Mouse (Mus musculus) thymus, adult 2 months (tissue): ENCODE measurements around the gene Lce1c. TPM values are rescaled to one million over a fixed set of nuclear protein-coding genes. Genes with fewer than 3 reads are reported as not detected.

Source experiments
- DNase-seq: peaks from one replicate; pipeline ENCODE4 v3.0.0; 2021
- H3K27ac ChIP-seq: fragments of 200-500 bp; 2 replicates; pipeline ENCODE4 v1.5.1; 2012; ENCODE audit warnings: low read length, control low read depth; ENCODE audit not compliant: control insufficient read depth, insufficient read depth
- H3K27me3 ChIP-seq: fragments of 200-500 bp; 2 replicates; pipeline ENCODE4 v1.6.1; 2012; ENCODE audit warnings: mild to moderate bottlenecking, low read length, moderate library complexity, mixed read lengths; ENCODE audit not compliant: control insufficient read depth, insufficient read depth
- H3K36me3 ChIP-seq: fragments of 200-500 bp; 2 replicates; pipeline ENCODE4 v1.6.1; 2012; ENCODE audit warnings: mild to moderate bottlenecking, low read length, moderate library complexity; ENCODE audit not compliant: control insufficient read depth, insufficient read depth
- H3K4me1 ChIP-seq: fragments of 200-500 bp; replicated peaks from 2 replicates; pipeline ENCODE4 v1.6.1; 2012; ENCODE audit warnings: low read length; ENCODE audit not compliant: control insufficient read depth, insufficient read depth
- H3K4me3 ChIP-seq: fragments of 200-500 bp; 2 replicates; pipeline ENCODE4 v1.5.1; 2012; ENCODE audit warnings: mild to moderate bottlenecking, low read length, control low read depth, moderate library complexity; ENCODE audit not compliant: control insufficient read depth, insufficient read depth
- CTCF ChIP-seq: fragments of 200-500 bp; IDR thresholded peaks from 2 replicates; pipeline ENCODE4 v1.5.1; 2012; ENCODE audit warnings: mild to moderate bottlenecking, control low read depth, low read length, moderate library complexity, borderline replicate concordance; ENCODE audit not compliant: control insufficient read depth, poor library complexity, insufficient read depth; ENCODE audit errors: extremely low read depth
- POLR2A ChIP-seq: fragments of 200-500 bp; IDR thresholded peaks from 2 replicates; pipeline ENCODE4 v1.6.1; 2012; ENCODE audit warnings: mild to moderate bottlenecking, low read length, control low read depth, moderate library complexity; ENCODE audit not compliant: control insufficient read depth, poor library complexity, insufficient read depth; ENCODE audit errors: extremely low read depth
- WGBS: fragments of 180-500 bp; shearing (Covaris S2); methylation state at CpG from one replicate; pipeline ENCODE4 v1.1.7; 2018; 5-methylcytosine and 5-hydroxymethylcytosine counted together
- polyA plus RNA-seq: library from polyadenylated mRNA; depleted of rRNA; stranded (reverse); fragments of >200 nt; gene quantifications from 2 replicates; pipeline ENCODE4 v1.2.3, GENCODE M21; 2012; rRNA removed

The Lce1c gene
- 0.20 TPM in 2 replicates for polyA plus RNA-seq

DNA sequence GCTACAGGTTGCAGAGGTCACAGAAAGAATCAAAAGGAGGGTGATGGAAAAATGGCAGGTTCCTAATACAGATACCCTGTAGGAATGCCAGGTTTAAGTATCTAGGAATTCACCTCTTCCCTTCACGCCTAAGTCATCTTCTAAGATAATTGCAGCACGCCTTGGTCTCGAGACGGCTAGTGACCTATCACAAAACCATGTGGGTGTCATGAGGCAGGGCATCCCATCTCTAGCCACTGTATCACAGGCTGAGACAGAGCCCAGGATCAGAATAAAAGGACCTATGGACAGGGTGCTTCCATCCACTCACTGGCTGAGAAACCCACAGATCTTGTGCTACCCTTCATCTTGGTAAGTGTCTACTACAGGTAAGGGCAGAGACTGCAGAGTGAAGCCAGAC, at the start of gene Lce1c:
Gene Lce1c, plus strand, starts transcription at position 301 of the 400 bp plus-strand sequence.
- TF ChIP-seq POLR2A (no peak), CTCF (no peak)

DNA sequence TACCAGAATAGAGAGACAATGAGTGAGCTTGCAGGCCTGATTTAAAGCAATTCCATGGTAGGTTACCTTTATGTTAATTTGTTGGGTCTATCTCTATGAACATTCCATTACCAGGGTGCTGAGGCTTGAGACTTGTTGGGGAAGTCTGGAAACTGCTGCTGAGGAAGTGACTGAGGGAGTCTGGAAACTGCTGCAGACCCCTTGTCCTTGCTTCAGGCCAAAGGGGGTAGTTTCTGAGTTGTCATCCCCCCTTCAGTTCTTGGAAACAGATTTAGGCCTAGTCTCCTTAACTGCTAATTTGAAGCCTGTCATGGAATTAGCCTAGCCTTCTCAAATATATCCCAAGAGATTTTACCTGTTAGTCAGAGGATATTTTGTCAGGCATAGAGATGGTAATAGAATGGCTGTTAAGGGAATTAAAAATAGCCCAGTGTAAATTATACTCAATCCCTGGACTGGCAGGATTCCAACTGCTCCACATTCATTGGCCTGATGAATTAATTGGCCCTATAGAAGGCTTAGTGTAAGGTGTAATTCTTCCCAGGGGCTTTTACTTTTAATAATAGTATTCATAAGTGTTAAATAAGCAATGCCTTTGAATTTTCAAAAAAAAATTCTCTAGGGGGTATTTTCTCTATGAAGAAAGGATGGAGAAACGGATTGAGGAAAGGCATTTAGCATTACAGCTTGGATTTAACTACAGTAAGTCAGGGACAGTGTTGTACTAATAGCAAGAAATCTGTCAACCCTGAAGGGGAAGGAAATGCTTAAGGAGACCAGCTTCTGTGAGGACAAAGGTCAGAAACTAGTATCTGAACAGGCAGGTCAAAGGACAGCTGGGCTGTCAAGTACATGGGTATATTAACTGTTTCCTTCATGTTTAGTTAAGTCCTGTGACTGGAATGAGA, 41.0 kb upstream of the Lce1c start:
- no peak for DNase-seq
- TF ChIP-seq CTCF: no peak
- no peak for TF ChIP-seq POLR2A
- 65% methylated on average over 1 of the region's 1 CpGs for WGBS

More for the DNA sequence above, at the start of gene Lce1c:
- H3K4me1 ChIP-seq: no peaks in the 10 kb centered on the region
- WGBS: 84% methylated on average over 4 of the region's 4 CpGs
- H3K27me3 ChIP-seq: no peaks in the 10 kb centered on the region
- no peak within 1 kb of the TSS for H3K4me3 ChIP-seq
- no peak for DNase-seq
- H3K27ac ChIP-seq: no peak within 1 kb of the TSS
- no peaks in the 10 kb centered on the region for H3K36me3 ChIP-seq

DNA sequence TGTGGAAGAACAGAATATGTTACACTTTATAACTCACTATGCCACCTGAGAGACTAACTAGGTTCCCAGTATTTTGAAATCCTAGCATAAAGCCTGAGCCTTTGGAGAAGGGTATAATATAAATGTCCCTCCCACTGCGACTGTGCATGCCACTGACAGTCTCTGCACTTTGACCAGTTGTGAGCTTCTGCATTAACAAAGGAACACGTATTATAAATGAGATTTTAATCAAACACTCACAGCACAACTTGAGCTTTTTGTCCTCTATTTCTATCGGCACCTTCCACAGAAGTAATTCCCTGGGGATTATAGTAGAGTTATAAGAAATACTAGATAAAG, 40.4 kb upstream of the Lce1c start:
- Histone ChIP-seq H3K36me3 (no peaks in the 10 kb centered on the region), H3K27ac (no peak overlapping the region), H3K27me3 (no peaks in the 10 kb centered on the region), H3K4me3 (no peak overlapping the region), H3K4me1 (no peaks in the 10 kb centered on the region)
- DNase-seq: no peak
- WGBS: 90% methylated on average over 3 of the region's 3 CpGs
- TF ChIP-seq CTCF: no peak
- no peak for TF ChIP-seq POLR2A

More for the DNA sequence above, 41.0 kb upstream of the Lce1c start:
- Histone ChIP-seq H3K27me3 (no peaks in the 10 kb centered on the region), H3K36me3 (no peaks in the 10 kb centered on the region), H3K27ac (no peak overlapping the region), H3K4me1 (no peaks in the 10 kb centered on the region), H3K4me3 (no peak overlapping the region)

DNA sequence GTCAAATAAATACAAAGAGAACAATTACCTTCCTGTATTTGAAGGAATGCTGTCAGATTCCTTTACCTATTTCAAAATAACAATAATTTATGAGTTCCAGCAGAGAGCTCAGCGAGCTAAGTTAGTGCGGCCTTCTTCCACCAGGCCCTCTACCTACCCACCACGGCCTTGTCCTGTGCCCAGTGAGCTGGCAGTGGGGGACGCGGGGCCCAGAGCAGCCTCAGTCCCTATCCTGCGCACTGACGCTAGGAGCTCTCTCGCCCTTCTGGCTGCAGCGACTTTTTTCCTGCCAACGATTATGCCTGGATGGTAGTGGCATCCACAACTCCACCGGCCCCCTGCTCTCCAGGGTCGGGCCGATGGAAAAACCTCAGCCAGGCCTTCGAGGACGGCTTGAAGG, 39.2 kb upstream of the Lce1c start:
- TF ChIP-seq POLR2A (no peak), CTCF (no peak)
- WGBS: 95% methylated on average over 15 of the region's 15 CpGs
- Histone ChIP-seq H3K4me3 (no peak overlapping the region), H3K4me1 (no peaks in the 10 kb centered on the region), H3K27me3 (no peaks in the 10 kb centered on the region), H3K27ac (no peak overlapping the region), H3K36me3 (no peaks in the 10 kb centered on the region)
- no peak for DNase-seq

DNA sequence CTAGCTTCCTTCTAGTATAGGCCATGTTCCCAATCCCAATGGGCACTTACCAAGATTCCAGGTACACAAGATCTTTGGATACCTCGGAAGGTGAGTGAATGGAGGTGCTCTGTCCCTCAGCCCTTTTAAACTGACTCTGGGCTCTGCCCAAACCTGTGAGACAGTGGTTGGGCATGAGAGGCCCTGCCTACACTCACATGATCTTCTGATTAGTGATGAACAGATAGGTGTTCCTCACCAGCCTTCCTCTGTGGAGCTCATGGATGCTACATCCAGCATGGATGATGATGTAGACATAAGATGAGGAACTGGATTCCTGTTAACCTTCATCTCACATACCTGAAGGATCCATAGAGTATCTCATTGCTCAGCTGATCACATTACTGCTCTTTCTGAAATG, 30.8 kb upstream of the Lce1c start, which contains the start of gene Lce1a1:
Gene Lce1a1, minus strand, starts transcription at position 101 of the 400 bp plus-strand sequence.
- Histone ChIP-seq H3K27me3 (no peaks in the 10 kb centered on the region), H3K4me3 (no peak within 1 kb of the TSS), H3K27ac (no peak within 1 kb of the TSS), H3K4me1 (no peaks in the 10 kb centered on the region), H3K36me3 (no peaks in the 10 kb centered on the region)
- TF ChIP-seq POLR2A (no peak), CTCF (no peak)
- DNase-seq: no peak
- 82% methylated on average over 1 of the region's 1 CpGs for WGBS

DNA sequence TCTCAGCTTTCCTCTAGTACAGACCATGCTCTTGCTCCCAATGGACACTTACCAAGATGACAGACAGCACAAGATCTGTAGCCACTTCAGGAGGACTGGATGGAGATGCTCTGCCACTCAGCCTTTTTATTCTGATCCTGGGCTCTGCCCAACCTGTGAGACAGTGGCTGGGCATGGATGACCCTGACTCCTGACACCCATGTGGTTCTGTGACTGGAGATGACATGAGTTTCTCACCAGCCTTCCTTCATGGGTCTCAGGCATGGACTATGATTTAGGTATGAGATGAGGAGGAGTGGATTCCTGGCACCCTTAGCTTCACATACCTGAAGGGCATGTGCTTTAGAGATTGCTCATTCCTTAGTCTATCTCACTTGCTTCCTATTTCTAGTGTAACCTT, 22.2 kb upstream of the Lce1c start, which contains the start of gene Lce1b:
Gene Lce1b, minus strand, starts transcription at position 101 of the 400 bp plus-strand sequence.
- no peak within 1 kb of the TSS for H3K4me3 ChIP-seq
- no peaks in the 10 kb centered on the region for H3K36me3 ChIP-seq
- no peak for DNase-seq
- no peak within 1 kb of the TSS for H3K27ac ChIP-seq
- H3K27me3 ChIP-seq: no peaks in the 10 kb centered on the region
- no peaks in the 10 kb centered on the region for H3K4me1 ChIP-seq
- TF ChIP-seq POLR2A (no peak), CTCF (no peak)
